Mouse (Mus musculus) heart, postnatal 25 days (tissue): ENCODE measurements around the gene Slc8a1. TPM values are rescaled to one million over a fixed set of nuclear protein-coding genes. Genes with fewer than 3 reads are reported as not detected.
A peak's percentile ranks its signal among the peaks of the same experiment; 100 is the strongest.

ENCODE experiments used
- DNase-seq: peaks from one replicate; pipeline ENCODE4 v3.0.0; 2022; ENCODE audit warnings: low spot score
- intact Hi-C: fragments of 180-260 bp; cut with DNase I; formaldehyde crosslinking; loops from one replicate; pipeline ENCODE4 v1.15.1; 2025
- total RNA-seq, 2 experiments: library from RNA; stranded (reverse); gene quantifications; 2 replicates each; pipeline ENCODE4 v1.2.3; 2021

Slc8a1 gene
- total RNA-seq = 100 to 1,000 TPM; 449 to 453 TPM

- DNase-seq = peak; percentile 21
- intact Hi-C loops = loop anchor here (5.0 kb wide), 1 partner anchor 109 kb away; no protein-coding TSS in a partner anchor
These were observed at the start of gene Slc8a1 for GRCm38 (mm10) chr17:81738311-81738755. TSS of gene Slc8a1 (minus strand) at chr17:81738377.

- intact Hi-C loops = loop anchor here (5.0 to 10.0 kb wide), 2 partner anchors 123 to 310 kb away; no protein-coding TSS in a partner anchor
- DNase-seq = peak; percentile 6
These were observed 49.2 kb upstream of the Slc8a1 start for GRCm38 (mm10) chr17:81787350-81787749.

DNA sequence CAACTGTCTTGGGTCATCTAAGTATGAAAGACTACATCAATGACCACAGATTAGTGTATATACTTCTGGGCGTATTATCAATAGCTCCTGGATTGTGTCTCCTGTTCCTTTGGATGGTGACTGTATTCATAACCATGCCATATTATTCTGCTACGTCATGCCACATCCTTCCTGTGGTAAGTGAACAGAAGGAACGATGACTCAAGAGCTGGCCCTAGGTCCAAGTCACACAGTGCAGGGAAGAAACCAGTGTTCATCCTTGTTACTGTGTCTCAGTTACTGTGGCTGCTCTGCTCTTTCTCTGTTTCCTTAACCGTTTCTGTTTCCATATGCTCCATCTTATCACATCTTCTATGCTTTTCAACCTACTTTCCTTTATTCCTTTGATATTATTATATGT, 44.1 kb upstream of the Slc8a1 start:
- intact Hi-C loops = loop anchor here (10.0 kb wide), 1 partner anchor 118 kb away; no protein-coding TSS in a partner anchor
- no peak for DNase-seq

DNA sequence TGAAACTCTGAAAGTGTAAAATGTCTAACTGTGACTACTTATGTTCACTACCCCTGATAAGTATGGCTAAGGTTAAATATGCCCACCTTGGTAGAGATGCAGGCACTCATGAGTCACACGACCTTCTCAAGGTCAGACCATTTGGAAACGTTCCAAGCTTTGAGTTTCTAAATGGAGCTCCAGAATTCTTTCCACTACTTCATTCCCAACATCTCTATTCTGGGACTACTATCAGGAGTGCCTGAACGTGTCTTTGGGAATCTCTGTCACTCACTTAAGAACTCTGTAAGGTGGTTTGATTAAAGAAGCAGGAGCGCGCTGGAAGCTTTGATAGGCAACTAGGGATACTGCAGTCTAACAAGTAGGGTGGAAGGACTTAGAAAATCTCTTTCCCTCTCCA, 43.3 kb upstream of the Slc8a1 start:
- intact Hi-C loops = loop anchor here (10.0 kb wide), 1 partner anchor 117 kb away; no protein-coding TSS in a partner anchor
- no peak for DNase-seq

GRCm38 (mm10) chr17:81779883-81780282, 41.7 kb upstream of the Slc8a1 start:
- DNase-seq = no peak
- intact Hi-C loops = loop anchor here (5.0 to 10.0 kb wide), 2 partner anchors 38 to 115 kb away; no protein-coding TSS in a partner anchor

DNA sequence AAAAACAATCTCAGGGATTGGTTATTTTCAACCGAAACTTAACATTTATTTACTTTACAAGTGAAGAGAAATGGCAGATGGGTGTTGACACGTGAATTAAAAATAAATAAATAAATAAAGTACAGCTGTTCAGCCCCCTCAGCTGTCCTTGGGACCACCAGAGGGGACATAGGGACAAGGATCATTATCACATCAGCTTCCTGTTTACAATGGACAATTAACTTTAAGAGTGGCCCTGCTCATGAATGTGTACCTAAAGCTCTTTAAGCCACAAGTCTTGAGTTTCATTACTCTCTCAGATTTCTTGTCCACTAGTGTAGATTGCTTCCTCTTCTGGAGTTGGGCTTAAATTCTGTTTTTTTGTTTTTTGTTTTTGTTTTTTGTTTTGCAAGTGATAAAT, 12.5 kb upstream of the Slc8a1 start:
- intact Hi-C loops = no loop called here
- DNase-seq = no peak

DNA sequence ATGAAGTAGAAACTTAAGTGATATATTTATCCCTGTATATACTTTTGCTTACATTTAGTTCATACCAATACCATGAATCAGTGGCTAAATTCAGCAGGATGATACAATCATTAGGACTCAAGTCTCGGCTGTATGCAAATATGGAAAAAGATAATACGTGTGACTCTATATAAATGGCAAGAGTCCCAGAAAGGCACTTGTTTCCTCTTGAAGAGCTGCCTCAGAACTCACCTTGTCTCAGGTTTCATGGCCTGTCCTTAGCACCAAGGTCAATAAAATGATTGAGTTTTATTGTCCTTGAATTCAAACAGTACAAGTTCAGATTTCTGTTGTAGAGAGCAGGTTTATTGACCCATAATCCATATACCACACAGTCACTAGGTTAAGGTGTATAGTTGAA, 4.9 kb upstream of the Slc8a1 start:
- intact Hi-C loops = loop anchor here (5.0 kb wide), 1 partner anchor 34 kb away; no protein-coding TSS in a partner anchor
- no peak for DNase-seq

GRCm38 (mm10) chr17:81740576-81740975, 2.4 kb upstream of the Slc8a1 start:
- DNase-seq = no peak
- intact Hi-C loops = loop anchor here (5.0 kb wide), 1 partner anchor 37 kb away; no protein-coding TSS in a partner anchor

DNA sequence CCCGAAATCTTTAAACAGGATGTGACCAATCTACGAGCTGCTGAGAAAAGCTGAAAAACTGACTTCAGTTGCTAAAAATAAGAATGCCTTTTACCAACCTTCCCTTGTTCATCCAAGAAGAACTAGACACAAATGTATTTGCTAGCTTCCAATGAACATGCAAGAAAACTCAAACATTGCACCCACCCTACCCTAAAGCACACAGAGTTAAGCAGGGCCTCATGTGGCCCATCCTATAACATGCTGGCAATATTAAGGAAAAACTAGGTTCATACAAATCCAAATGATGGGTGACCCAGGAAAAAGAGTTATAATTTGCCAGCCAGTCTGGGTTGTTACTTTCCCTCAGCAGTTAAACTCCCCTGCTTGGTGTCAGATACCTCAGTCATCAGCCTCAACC, 398 bp downstream of the Slc8a1 start:
- intact Hi-C loops = loop anchor here (5.0 kb wide), 1 partner anchor 110 kb away; no protein-coding TSS in a partner anchor
- no peak for DNase-seq

DNA sequence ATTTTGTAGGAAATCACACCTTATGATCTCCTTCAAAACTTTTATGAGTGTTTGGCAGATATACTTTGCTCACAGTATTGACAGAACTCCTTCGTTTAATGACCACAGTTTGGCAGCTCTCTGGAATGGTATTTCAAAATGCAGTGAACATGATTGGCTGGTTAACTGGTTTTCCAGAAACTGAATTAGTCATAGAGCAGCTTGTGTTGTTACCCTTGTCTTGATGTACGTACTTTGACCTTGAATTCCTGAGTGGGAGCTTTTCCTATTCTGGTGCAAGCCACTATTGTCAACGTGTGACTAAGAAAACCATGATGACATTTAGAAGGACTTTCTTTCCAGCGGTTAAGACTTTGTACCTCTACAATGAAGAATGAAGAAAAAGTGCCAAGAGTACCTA, 868 bp downstream of the Slc8a1 start:
- intact Hi-C loops = loop anchor here (5.0 kb wide), 1 partner anchor 110 kb away; no protein-coding TSS in a partner anchor
- no peak for DNase-seq

DNA sequence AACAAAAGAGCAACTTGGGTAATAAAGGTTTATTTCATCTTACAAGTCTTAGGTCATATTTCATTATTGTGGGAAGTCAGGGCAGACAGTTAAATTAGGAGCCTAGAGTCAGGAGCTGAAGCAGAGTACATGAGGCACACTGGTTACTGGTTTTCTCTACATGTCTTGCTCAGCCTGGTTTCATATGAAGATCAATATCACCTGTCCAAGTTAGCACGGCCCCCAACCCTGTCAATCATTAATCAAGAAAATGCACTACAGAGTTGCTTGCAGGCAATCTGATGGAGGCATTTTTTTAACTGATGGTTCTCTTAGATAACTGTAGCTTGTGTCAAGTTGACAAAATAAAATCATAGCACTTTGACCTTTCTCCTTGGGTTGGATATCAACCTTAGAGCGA, 2.6 kb downstream of the Slc8a1 start:
- no peak for DNase-seq
- intact Hi-C loops = loop anchor here (5.0 kb wide), 1 partner anchor 112 kb away; no protein-coding TSS in a partner anchor

- intact Hi-C loops = no loop called here
- DNase-seq = no peak
These were observed 8.3 kb downstream of the Slc8a1 start for GRCm38 (mm10) chr17:81729891-81730290.

GRCm38 (mm10) chr17:81712273-81712751, 25.9 kb downstream of the Slc8a1 start:
- intact Hi-C loops = no loop called here
- DNase-seq = no peak

DNA sequence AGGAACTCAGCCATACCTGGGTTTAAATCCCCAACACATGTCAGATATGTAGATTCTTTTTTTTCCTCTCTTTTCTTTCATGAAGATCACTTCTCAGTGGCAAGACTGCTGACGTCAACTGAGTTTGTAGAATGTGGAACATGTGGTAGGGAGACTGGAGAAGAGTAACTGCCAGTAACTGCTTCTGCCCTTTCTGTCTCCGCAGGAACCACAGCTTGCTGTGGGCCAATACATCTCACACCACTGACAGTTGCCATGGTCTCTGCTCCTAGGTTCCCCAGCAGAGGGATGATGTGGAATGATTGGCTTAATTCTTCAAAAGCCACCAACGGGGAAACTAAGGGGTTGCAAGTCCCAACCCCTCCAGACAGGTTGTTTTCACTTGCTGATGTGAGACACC, 33.4 kb downstream of the Slc8a1 start:
- DNase-seq = no peak
- intact Hi-C loops = no loop called here

DNA sequence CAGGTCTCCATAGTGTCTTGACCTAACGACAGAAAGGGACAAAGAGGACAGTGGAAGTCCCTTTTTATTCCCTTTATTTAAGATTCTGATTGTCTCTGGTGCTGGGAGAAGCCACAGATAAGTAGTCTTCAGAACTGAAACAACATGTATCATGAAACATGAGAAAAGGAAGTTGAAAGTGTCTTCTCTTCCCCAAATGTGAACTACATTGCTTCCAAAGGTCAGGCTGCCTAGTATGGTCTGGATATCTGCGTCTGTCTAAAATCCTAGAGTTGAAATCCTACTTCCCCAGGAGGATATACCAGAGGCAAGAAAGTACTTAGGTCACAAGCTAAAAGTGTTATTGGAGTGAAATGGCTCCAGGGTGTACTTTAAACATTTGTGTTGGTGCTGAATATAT, 34.9 kb downstream of the Slc8a1 start:
- DNase-seq = no peak
- intact Hi-C loops = no loop called here

GRCm38 (mm10) chr17:81701701-81702100, 36.5 kb downstream of the Slc8a1 start:
- intact Hi-C loops = no loop called here
- no peak for DNase-seq

DNA sequence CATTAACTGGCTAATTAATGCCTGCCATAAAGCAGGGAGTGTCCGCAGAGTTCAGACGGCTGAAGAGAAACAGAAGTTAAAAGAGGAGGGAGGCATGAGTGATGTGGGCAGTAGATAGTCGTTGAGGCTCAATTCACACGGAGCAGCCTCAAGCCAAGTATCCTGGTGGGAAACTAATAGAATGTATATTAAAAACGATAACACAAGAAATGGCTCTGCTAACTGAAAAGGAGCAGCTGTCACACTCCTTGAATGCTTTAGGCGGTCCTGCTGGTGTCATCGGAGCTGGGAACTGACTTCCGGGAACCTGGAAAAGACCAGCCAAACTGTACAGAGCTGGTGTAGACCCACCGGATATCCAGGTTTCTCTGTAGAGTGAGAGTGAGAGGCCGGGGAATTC, 39.4 kb downstream of the Slc8a1 start:
- intact Hi-C loops = no loop called here
- no peak for DNase-seq

- intact Hi-C loops = no loop called here
- DNase-seq = no peak
These were observed 40.5 kb downstream of the Slc8a1 start for GRCm38 (mm10) chr17:81697695-81698094.

- intact Hi-C loops = no loop called here
- no peak for DNase-seq
These were observed 43.2 kb downstream of the Slc8a1 start for GRCm38 (mm10) chr17:81694977-81695376.

DNA sequence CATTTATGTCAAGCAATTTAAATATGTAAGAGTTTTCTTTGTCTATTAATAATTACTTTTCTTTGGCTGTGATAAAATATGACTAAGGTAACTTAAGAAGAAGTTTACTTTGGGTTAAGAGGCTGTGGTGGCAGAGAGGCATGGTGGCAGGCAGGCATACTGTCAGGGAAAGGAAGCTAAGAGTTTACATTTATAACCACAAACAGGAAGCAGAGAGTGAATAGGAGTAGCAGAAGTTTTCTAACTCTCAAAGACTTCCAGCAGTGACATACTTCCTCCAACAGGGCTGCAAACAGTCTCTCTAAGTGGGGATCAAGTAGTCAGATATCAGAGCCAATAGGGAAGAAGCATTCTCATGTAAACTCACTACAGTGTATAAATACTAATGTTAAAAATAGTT, 58.6 kb downstream of the Slc8a1 start:
- no peak for DNase-seq
- intact Hi-C loops = no loop called here

GRCm38 (mm10) chr17:81677450-81677849, 60.7 kb downstream of the Slc8a1 start:
- intact Hi-C loops = no loop called here
- no peak for DNase-seq

DNA sequence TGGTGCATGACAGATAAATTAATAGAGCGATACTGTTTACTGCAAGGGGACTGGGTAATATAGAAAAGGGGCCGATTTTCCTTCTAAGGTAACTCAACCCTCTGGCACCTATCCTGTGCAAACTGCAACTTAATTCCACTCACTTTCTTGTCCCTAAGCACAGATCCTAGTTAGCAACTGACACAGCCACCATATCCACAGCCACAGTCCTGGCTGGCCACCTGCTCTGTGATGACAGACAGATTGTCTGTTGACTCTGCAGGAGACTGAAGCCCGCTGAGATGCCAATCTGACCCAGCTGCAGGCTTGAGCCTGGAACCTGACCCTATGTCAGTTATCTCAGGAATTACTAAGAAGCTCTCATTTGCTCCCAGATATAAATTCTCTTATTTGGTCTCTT, 62.0 kb downstream of the Slc8a1 start:
- no peak for DNase-seq
- intact Hi-C loops = no loop called here
